ENCODE assay signal across 9 mouse cellular contexts in genomic region chr4:41304302-41304701, GRCm38 (mm10). TPM values are rescaled to one million over a fixed set of nuclear protein-coding genes. Genes with fewer than 3 reads are reported as not detected.
A peak's percentile ranks its signal among the peaks of the same experiment; 100 is the strongest.
DNase-seq lines count a peak whose midpoint lies in the region; ATAC-seq lines count a peak whose summit lies in the region.
"Had no signal": no experiment of that assay in that cellular context is flagged by ENCODE, and none has a peak within 500 bp of the region (broad histone marks: within the 10 kb centered on the region; RNA-seq: fewer than 3 reads in every experiment).

No protein-coding gene starts in this region.

- H3K9me3 ChIP-seq in heart, embryonic 12.5 days (replicated peaks): no peaks in the 10 kb centered on the region
- no peaks in the 10 kb centered on the region for H3K9me3 ChIP-seq in midbrain, embryonic 15.5 days
- H3K9me3 ChIP-seq: midbrain, embryonic 12.5 days had no signal

- H3K27ac ChIP-seq in heart, embryonic 12.5 days (ENCODE audit: poor library complexity, severe bottlenecking): no peak overlapping the region; the same call in 1 of the 2 replicates
- H3K27ac ChIP-seq in midbrain, embryonic 15.5 days: no peak overlapping the region
- H3K27ac ChIP-seq: midbrain, embryonic 12.5 days had no signal

- no peak overlapping the region for H3K4me3 ChIP-seq in heart, embryonic 12.5 days
- no peak overlapping the region for H3K4me3 ChIP-seq in midbrain, embryonic 15.5 days
- H3K4me3 ChIP-seq: midbrain, embryonic 12.5 days had no signal

- ATAC-seq in frontal cortex, adult (ENCODE audit: low TSS enrichment): peak; percentile 91
- ATAC-seq in heart, embryonic 12.5 days (ENCODE audit: insufficient number of reproducible peaks, low FRiP score): no peak
- ATAC-seq in midbrain, embryonic 15.5 days (replicated peaks): no peak

- H3K4me1 ChIP-seq in heart, embryonic 12.5 days (replicated peaks): peaks cover 5% of the 10 kb centered on the region; the same call in 1 of the 2 replicates
- no peaks in the 10 kb centered on the region for H3K4me1 ChIP-seq in midbrain, embryonic 15.5 days
- H3K4me1 ChIP-seq: midbrain, embryonic 12.5 days had no signal

- H3K36me3 ChIP-seq in heart, embryonic 12.5 days: peaks cover 68% of the 10 kb centered on the region
- H3K36me3 ChIP-seq in midbrain, embryonic 15.5 days (replicated peaks): peaks cover 40% of the 10 kb centered on the region; the same call in 1 of the 2 replicates

- WGBS in heart, embryonic 12.5 days: 51% methylated on average over 3 of the region's 3 CpGs
- WGBS in midbrain, embryonic 15.5 days: 80% methylated on average over 3 of the region's 3 CpGs

- no peak overlapping the region for H3K4me2 ChIP-seq in heart, embryonic 12.5 days
- no peak overlapping the region for H3K4me2 ChIP-seq in midbrain, embryonic 15.5 days
- H3K4me2 ChIP-seq: midbrain, embryonic 12.5 days had no signal

- DNase-seq in frontal cortex, postnatal 25 days (ENCODE audit: low spot score in 2 of 2): no peak
- DNase-seq in right cerebral cortex, adult 2 months (ENCODE audit: low spot score in 2 of 2): peak; percentile 25 to 37
- DNase-seq in right cerebral cortex, postnatal 4 days: no peak
- peak; percentile 66 for DNase-seq in induced T-regulatory cell, adult 2 months (ENCODE audit: low read depth)
- DNase-seq in telencephalon, adult 2 months (ENCODE audit: low read depth, low spot score): peak; percentile 68

- no peak overlapping the region for H3K9ac ChIP-seq in heart, embryonic 12.5 days
- no peak overlapping the region for H3K9ac ChIP-seq in midbrain, embryonic 15.5 days
- H3K9ac ChIP-seq: midbrain, embryonic 12.5 days had no signal

- H3K27me3 ChIP-seq in heart, embryonic 12.5 days (replicated peaks): no peaks in the 10 kb centered on the region
- no peaks in the 10 kb centered on the region for H3K27me3 ChIP-seq in midbrain, embryonic 15.5 days (replicated peaks)
- H3K27me3 ChIP-seq: midbrain, embryonic 12.5 days had no signal

RNA-seq across cellular contexts. Expression of gene Dcaf12, which starts 10.4 kb away (rescaled TPM):
- polyA plus RNA-seq in heart, embryonic 12.5 days (2016; fragmentation: Nextera tagmentation; extraction: Ambion mirVana): 47.0 and 47.3 TPM in 2 replicates
- polyA plus RNA-seq in midbrain, embryonic 15.5 days (2015; fragmentation: Nextera tagmentation; extraction: Ambion mirVana): 82.3 TPM in 2 replicates

RNA-seq across cellular contexts. Expression of gene Ubap2, which starts 29.4 kb away (rescaled TPM):
- polyA plus RNA-seq in heart, embryonic 12.5 days (2016; fragmentation: Nextera tagmentation; extraction: Ambion mirVana): 67.8 and 80.3 TPM in 2 replicates
- 58.0 and 61.8 TPM in 2 replicates for polyA plus RNA-seq in midbrain, embryonic 15.5 days (2015; fragmentation: Nextera tagmentation; extraction: Ambion mirVana)

RNA-seq across cellular contexts. Expression of gene Ubap1, which starts 44.5 kb away (rescaled TPM):
- 53.3 and 55.9 TPM in 2 replicates for polyA plus RNA-seq in heart, embryonic 12.5 days (2016; fragmentation: Nextera tagmentation; extraction: Ambion mirVana)
- polyA plus RNA-seq in midbrain, embryonic 15.5 days (2015; fragmentation: Nextera tagmentation; extraction: Ambion mirVana): 65.2 and 73.8 TPM in 2 replicates

Comparison
In these comparisons a context has a peak if more than half of its experiments do, and no peak if none do; other contexts are left out.
1. DNase-seq: peak in right cerebral cortex, adult 2 months (2 of 2), induced T-regulatory cell, adult 2 months (single experiment) and telencephalon, adult 2 months (single experiment); none in frontal cortex, postnatal 25 days (0 of 2) and right cerebral cortex, postnatal 4 days (single experiment).